10 mouse cellular contexts compared by ENCODE assay signal in genomic region chr4:116659474-116659873, GRCm38 (mm10). TPM values are rescaled to one million over a fixed set of nuclear protein-coding genes. Genes with fewer than 3 reads are reported as not detected.
DNase-seq lines count a peak whose midpoint lies in the region; ATAC-seq lines count a peak whose summit lies in the region.
"Had no signal": no experiment of that assay in that cellular context is flagged by ENCODE, and none has a peak within 500 bp of the region (broad histone marks: within the 10 kb centered on the region; RNA-seq: fewer than 3 reads in every experiment).

No protein-coding gene starts in this region.

- no peaks in the 10 kb centered on the region for H3K36me3 ChIP-seq in intestine, embryonic 16.5 days (ENCODE audit: control insufficient read depth, insufficient read depth, low read length)
- no peaks in the 10 kb centered on the region for H3K36me3 ChIP-seq in neural tube, embryonic 15.5 days
- no peaks in the 10 kb centered on the region for H3K36me3 ChIP-seq in limb, embryonic 10.5 days
- H3K36me3 ChIP-seq in forebrain, embryonic 10.5 days (replicated peaks) = no peaks in the 10 kb centered on the region
- H3K36me3 ChIP-seq: limb, embryonic 15.5 days had no signal

- H3K4me3 ChIP-seq in intestine, embryonic 16.5 days (ENCODE audit: low read length) = no peak overlapping the region
- H3K4me3 ChIP-seq in neural tube, embryonic 15.5 days (replicated peaks) = no peak overlapping the region
- no peak overlapping the region for H3K4me3 ChIP-seq in limb, embryonic 10.5 days
- no peak overlapping the region for H3K4me3 ChIP-seq in forebrain, embryonic 10.5 days
- H3K4me3 ChIP-seq: gastrocnemius, adult 2 months; limb, embryonic 15.5 days had no signal

- no peak overlapping the region for H3K4me2 ChIP-seq in intestine, embryonic 16.5 days (ENCODE audit: low read depth, low read length)
- no peak overlapping the region for H3K4me2 ChIP-seq in neural tube, embryonic 15.5 days
- H3K4me2 ChIP-seq: limb, embryonic 15.5 days had no signal

- no peaks in the 10 kb centered on the region for H3K9me3 ChIP-seq in intestine, embryonic 16.5 days (ENCODE audit: control insufficient read depth, low read length)
- no peaks in the 10 kb centered on the region for H3K9me3 ChIP-seq in neural tube, embryonic 15.5 days (replicated peaks)
- no peaks in the 10 kb centered on the region for H3K9me3 ChIP-seq in limb, embryonic 10.5 days (replicated peaks)
- no peaks in the 10 kb centered on the region for H3K9me3 ChIP-seq in forebrain, embryonic 10.5 days
- H3K9me3 ChIP-seq: limb, embryonic 15.5 days had no signal

- DNase-seq in ovary, postnatal 14 days (ENCODE audit: low spot score) = peak; percentile 51
- DNase-seq in ovary, postnatal 36 days (ENCODE audit: low spot score) = no peak
- DNase-seq in kidney, postnatal 4 days = peak; percentile 36 to 59
- DNase-seq in limb, embryonic 10.5 days (ENCODE audit: low spot score) = no peak
- no peak for DNase-seq in forebrain, embryonic 10.5 days (ENCODE audit: extremely low spot score, low spot score)
- DNase-seq: gastrocnemius, adult 2 months had no signal

- H3K27me3 ChIP-seq in intestine, embryonic 16.5 days (replicated peaks; ENCODE audit: control insufficient read depth, insufficient read depth, low read length) = no peaks in the 10 kb centered on the region
- H3K27me3 ChIP-seq in neural tube, embryonic 15.5 days (replicated peaks) = no peaks in the 10 kb centered on the region
- no peaks in the 10 kb centered on the region for H3K27me3 ChIP-seq in limb, embryonic 10.5 days (ENCODE audit: low read depth, poor library complexity, severe bottlenecking)
- no peaks in the 10 kb centered on the region for H3K27me3 ChIP-seq in forebrain, embryonic 10.5 days (ENCODE audit: poor library complexity, severe bottlenecking)
- H3K27me3 ChIP-seq: limb, embryonic 15.5 days had no signal

- ATAC-seq in intestine, embryonic 16.5 days = peak; percentile 50
- no peak for ATAC-seq in neural tube, embryonic 15.5 days (ENCODE audit: low FRiP score)
- ATAC-seq: midbrain, embryonic 16.5 days had no signal

- H3K27ac ChIP-seq in intestine, embryonic 16.5 days (ENCODE audit: low read length) = no peak overlapping the region
- no peak overlapping the region for H3K27ac ChIP-seq in neural tube, embryonic 15.5 days (replicated peaks)
- no peak overlapping the region for H3K27ac ChIP-seq in limb, embryonic 10.5 days
- H3K27ac ChIP-seq in forebrain, embryonic 10.5 days = no peak overlapping the region
- H3K27ac ChIP-seq: gastrocnemius, adult 2 months; limb, embryonic 15.5 days had no signal

- H3K9ac ChIP-seq in intestine, embryonic 16.5 days (ENCODE audit: low read depth, low read length) = no peak overlapping the region
- H3K9ac ChIP-seq in neural tube, embryonic 15.5 days (replicated peaks) = no peak overlapping the region
- H3K9ac ChIP-seq: limb, embryonic 15.5 days had no signal

- peaks cover 3% of the 10 kb centered on the region; the same call in 1 of the 2 replicates for H3K4me1 ChIP-seq in intestine, embryonic 16.5 days (ENCODE audit: control insufficient read depth, insufficient read depth, low read length)
- no peaks in the 10 kb centered on the region for H3K4me1 ChIP-seq in neural tube, embryonic 15.5 days
- H3K4me1 ChIP-seq in limb, embryonic 10.5 days = 0 out of 2 replicates have a peak, but pooled peaks cover 4% of the 10 kb centered on the region
- no peaks in the 10 kb centered on the region; the same call in 1 of the 2 replicates for H3K4me1 ChIP-seq in forebrain, embryonic 10.5 days
- H3K4me1 ChIP-seq: limb, embryonic 15.5 days had no signal

- 44% methylated on average over 2 of the region's 2 CpGs for WGBS in intestine, embryonic 16.5 days
- WGBS in neural tube, embryonic 15.5 days = 65% methylated on average over 2 of the region's 2 CpGs
- 84% methylated on average over 2 of the region's 2 CpGs for WGBS in limb, embryonic 10.5 days
- WGBS in forebrain, embryonic 10.5 days = 95% methylated on average over 2 of the region's 2 CpGs

RNA-seq across cellular contexts. Expression of gene Akr1a1, which starts 8.0 kb away (rescaled TPM):
- 928 and 934 TPM in 2 replicates for polyA plus RNA-seq in intestine, embryonic 16.5 days (2015; fragmentation: Nextera tagmentation; extraction: Ambion mirVana)
- 717 and 746 TPM in 2 replicates for polyA plus RNA-seq in neural tube, embryonic 15.5 days (2015; fragmentation: Nextera tagmentation; extraction: Ambion mirVana)
- polyA plus RNA-seq in limb, embryonic 10.5 days (2016; fragmentation: Nextera tagmentation; extraction: Ambion mirVana) = 694 and 733 TPM in 2 replicates
- polyA plus RNA-seq in forebrain, embryonic 10.5 days (2016; fragmentation: Nextera tagmentation; extraction: Ambion mirVana) = 534 and 550 TPM in 2 replicates

RNA-seq across cellular contexts. Expression of gene Prdx1, which starts 25.9 kb away (rescaled TPM):
- 1,384 and 1,485 TPM in 2 replicates for polyA plus RNA-seq in intestine, embryonic 16.5 days (2015; fragmentation: Nextera tagmentation; extraction: Ambion mirVana)
- polyA plus RNA-seq in neural tube, embryonic 15.5 days (2015; fragmentation: Nextera tagmentation; extraction: Ambion mirVana) = 443 and 606 TPM in 2 replicates
- 1,278 and 1,447 TPM in 2 replicates for polyA plus RNA-seq in limb, embryonic 10.5 days (2016; fragmentation: Nextera tagmentation; extraction: Ambion mirVana)
- 1,457 and 1,472 TPM in 2 replicates for polyA plus RNA-seq in forebrain, embryonic 10.5 days (2016; fragmentation: Nextera tagmentation; extraction: Ambion mirVana)

RNA-seq across cellular contexts. Expression of gene Nasp, which starts 31.7 kb away (rescaled TPM):
- polyA plus RNA-seq in intestine, embryonic 16.5 days (2015; fragmentation: Nextera tagmentation; extraction: Ambion mirVana) = 74.0 and 89.8 TPM in 2 replicates
- polyA plus RNA-seq in neural tube, embryonic 15.5 days (2015; fragmentation: Nextera tagmentation; extraction: Ambion mirVana) = 79.3 and 93.1 TPM in 2 replicates
- 334 and 364 TPM in 2 replicates for polyA plus RNA-seq in limb, embryonic 10.5 days (2016; fragmentation: Nextera tagmentation; extraction: Ambion mirVana)
- 354 and 376 TPM in 2 replicates for polyA plus RNA-seq in forebrain, embryonic 10.5 days (2016; fragmentation: Nextera tagmentation; extraction: Ambion mirVana)

RNA-seq across cellular contexts. Expression of gene Mmachc, which starts 48.7 kb away (rescaled TPM):
- polyA plus RNA-seq in intestine, embryonic 16.5 days (2015; fragmentation: Nextera tagmentation; extraction: Ambion mirVana) = 20.7 and 22.7 TPM in 2 replicates
- polyA plus RNA-seq in neural tube, embryonic 15.5 days (2015; fragmentation: Nextera tagmentation; extraction: Ambion mirVana) = 20.0 and 22.7 TPM in 2 replicates
- polyA plus RNA-seq in limb, embryonic 10.5 days (2016; fragmentation: Nextera tagmentation; extraction: Ambion mirVana) = 36.6 and 38.7 TPM in 2 replicates
- polyA plus RNA-seq in forebrain, embryonic 10.5 days (2016; fragmentation: Nextera tagmentation; extraction: Ambion mirVana) = 45.6 and 47.3 TPM in 2 replicates

RNA-seq across cellular contexts. Expression of gene Ccdc163, which starts 48.8 kb away (rescaled TPM):
- 21.3 and 22.6 TPM in 2 replicates for polyA plus RNA-seq in intestine, embryonic 16.5 days (2015; fragmentation: Nextera tagmentation; extraction: Ambion mirVana)
- 9.7 and 11.3 TPM in 2 replicates for polyA plus RNA-seq in neural tube, embryonic 15.5 days (2015; fragmentation: Nextera tagmentation; extraction: Ambion mirVana)
- 34.0 and 36.3 TPM in 2 replicates for polyA plus RNA-seq in limb, embryonic 10.5 days (2016; fragmentation: Nextera tagmentation; extraction: Ambion mirVana)
- polyA plus RNA-seq in forebrain, embryonic 10.5 days (2016; fragmentation: Nextera tagmentation; extraction: Ambion mirVana) = 31.5 and 37.0 TPM in 2 replicates

Comparison
In these comparisons a context has a peak if more than half of its experiments do, and no peak if none do; other contexts are left out.
1. DNase-seq: peak in ovary, postnatal 14 days (single experiment) and kidney, postnatal 4 days (2 of 2); none in ovary, postnatal 36 days (single experiment), limb, embryonic 10.5 days (single experiment) and forebrain, embryonic 10.5 days (single experiment).